Mouse (Mus musculus) midbrain, postnatal 0 days (tissue): ENCODE measurements around the gene Dhx16. TPM values are rescaled to one million over a fixed set of nuclear protein-coding genes. Genes with fewer than 3 reads are reported as not detected.
A peak's percentile ranks its signal among the peaks of the same experiment; 100 is the strongest.
"Not testable (repeated sequence)": the region's sequence is repeated elsewhere in the genome, so short reads cannot be mapped to it uniquely, and the experiment has no call there.

Source experiments
- ATAC-seq: fragments of 200-750 bp; cut with Nextera tagmentation; 2 replicates; pipeline ENCODE4 v1.8.0; 2017; ENCODE audit warnings: moderate number of reproducible peaks, mild to moderate bottlenecking, moderate TSS enrichment, moderate library complexity; ENCODE audit not compliant: low FRiP score
- DNase-seq: peaks from one replicate; pipeline ENCODE4 v3.0.0-alpha.2; 2015; ENCODE audit warnings: low spot score
- H3K27ac ChIP-seq: fragments of 300-500 bp; sonication (generic); 2 replicates; pipeline ENCODE4 v1.5.1; 2014; ENCODE audit warnings: low read depth, mild to moderate bottlenecking, low read length, mixed read lengths
- H3K27me3 ChIP-seq: fragments of 300-500 bp; sonication (generic); 2 replicates; pipeline ENCODE4 v1.6.1; 2014; ENCODE audit warnings: low read length, control low read depth, mixed read lengths; ENCODE audit not compliant: insufficient read depth
- H3K36me3 ChIP-seq: fragments of 300-500 bp; sonication (generic); 2 replicates; pipeline ENCODE4 v1.6.1; 2014; ENCODE audit warnings: low read length, control low read depth, mixed read lengths; ENCODE audit not compliant: insufficient read depth
- H3K4me1 ChIP-seq: fragments of 300-500 bp; sonication (generic); 2 replicates; pipeline ENCODE4 v1.6.1; 2014; ENCODE audit warnings: mild to moderate bottlenecking, control low read depth, antibody characterized with exemption, low read length, mixed read lengths; ENCODE audit not compliant: insufficient read depth
- H3K4me2 ChIP-seq: fragments of 300-500 bp; sonication (generic); 2 replicates; pipeline ENCODE4 v1.6.1; 2014; ENCODE audit warnings: low read depth, mild to moderate bottlenecking, low read length, mixed read lengths; ENCODE audit not compliant: poor library complexity, severe bottlenecking
- H3K4me3 ChIP-seq: fragments of 300-500 bp; sonication (generic); 2 replicates; pipeline ENCODE4 v1.5.1; 2014; ENCODE audit warnings: low read depth, mild to moderate bottlenecking, low read length, moderate library complexity
- H3K9ac ChIP-seq: fragments of 300-500 bp; sonication (generic); replicated peaks from 2 replicates; pipeline ENCODE4 v1.6.1; 2014; ENCODE audit warnings: mild to moderate bottlenecking, low read length, moderate library complexity, mixed read lengths; ENCODE audit not compliant: poor library complexity, severe bottlenecking
- H3K9me3 ChIP-seq: fragments of 300-500 bp; sonication (generic); 2 replicates; pipeline ENCODE4 v1.6.1; 2016; ENCODE audit warnings: low read length, control low read depth
- CTCF ChIP-seq: IDR thresholded peaks from 2 replicates; pipeline ENCODE4 v1.5.1; 2016; ENCODE audit warnings: antibody characterized with exemption, mild to moderate bottlenecking
- WGBS: fragments of 180-500 bp; shearing (Covaris S2); extraction: QIAGEN DNeasy Blood & Tissue Kit; methylation state at CpG from one replicate; pipeline ENCODE4 v1.1.7; 2014; 5-methylcytosine and 5-hydroxymethylcytosine counted together
- polyA plus RNA-seq: library from polyadenylated mRNA; unstranded; fragments of >200 nt; fragmentation: Nextera tagmentation; extraction: Ambion mirVana; gene quantifications from 2 replicates; pipeline ENCODE4 v1.2.1, GENCODE M21; 2015
- total RNA-seq: library from RNA; depleted of rRNA; stranded (reverse); fragments of >200 nt; gene quantifications from 2 replicates; pipeline ENCODE4 v1.2.3, GENCODE M21; 2014

The Dhx16 gene
- total and polyA plus RNA-seq, 2 experiments from 2014 or later = 25.1 to 26.7 TPM

- H3K4me3 ChIP-seq = peak overlapping the region; percentile 71
- H3K27ac ChIP-seq = peak overlapping the region; percentile 74
- H3K4me2 ChIP-seq = peak overlapping the region; percentile 75
- H3K4me1 ChIP-seq = no peaks in the 10 kb centered on the region; the same call in 1 of the 2 replicates
- WGBS = 2% methylated on average over 5 of the region's 5 CpGs
- peaks cover 15% of the 10 kb centered on the region for H3K36me3 ChIP-seq
- no peak for TF ChIP-seq CTCF
- H3K9me3 ChIP-seq = no peaks in the 10 kb centered on the region
- H3K27me3 ChIP-seq = no peaks in the 10 kb centered on the region
- H3K9ac ChIP-seq = peak overlapping the region; percentile 29
- peak; percentile 48 for DNase-seq
- ATAC-seq = no peak
These were observed 41.0 kb upstream of the Dhx16 start for GRCm38 (mm10) chr17:35838570-35838969.

DNA sequence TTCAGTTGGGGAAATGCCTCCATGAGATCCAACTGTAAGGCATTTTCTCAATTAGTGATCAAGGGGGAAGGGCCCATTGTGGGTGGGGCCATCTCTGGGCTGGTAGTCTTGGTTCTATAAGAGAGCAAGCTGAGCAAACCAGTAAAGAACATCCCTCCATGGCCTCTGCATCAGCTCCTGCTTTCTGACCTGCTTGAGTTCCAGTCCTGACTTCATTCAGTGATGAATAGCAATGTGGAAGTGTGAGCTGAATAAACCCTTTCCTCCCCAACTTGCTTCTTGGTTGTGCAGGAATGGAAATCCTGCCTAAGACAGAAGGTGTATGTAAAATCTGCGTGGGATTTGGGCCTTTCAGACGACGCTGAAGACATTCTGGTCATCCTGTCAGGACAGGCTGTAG is 40.6 kb upstream of the Dhx16 start:
- not testable (repeated sequence) for H3K9me3 ChIP-seq, H3K27me3 ChIP-seq, H3K4me1 ChIP-seq, ATAC-seq, DNase-seq
- Histone ChIP-seq H3K9ac (peak overlapping the region; percentile 29; the same call in 1 of the 2 replicates), H3K4me2 (peak overlapping the region; percentile 75), H3K36me3 (peaks cover 14% of the 10 kb centered on the region), H3K27ac (peak overlapping the region; percentile 74), H3K4me3 (peak overlapping the region; percentile 71)
- WGBS = 56% methylated on average over 3 of the region's 3 CpGs

- Histone ChIP-seq H3K27ac (peak overlapping the region; percentile 55; the same call in 1 of the 2 replicates), H3K4me2 (peak overlapping the region; percentile 32), H3K9me3 (no peaks in the 10 kb centered on the region), H3K4me3 (peak overlapping the region; percentile 56), H3K36me3 (peaks cover 10% of the 10 kb centered on the region), H3K9ac (no peak overlapping the region), H3K4me1 (no peaks in the 10 kb centered on the region), H3K27me3 (no peaks in the 10 kb centered on the region)
- ATAC-seq (no peak), DNase-seq (no peak)
- WGBS = 52% methylated on average over 14 of the region's 14 CpGs
- TF ChIP-seq CTCF = no peak
These were observed 39.1 kb upstream of the Dhx16 start for GRCm38 (mm10) chr17:35840561-35840960.

DNA sequence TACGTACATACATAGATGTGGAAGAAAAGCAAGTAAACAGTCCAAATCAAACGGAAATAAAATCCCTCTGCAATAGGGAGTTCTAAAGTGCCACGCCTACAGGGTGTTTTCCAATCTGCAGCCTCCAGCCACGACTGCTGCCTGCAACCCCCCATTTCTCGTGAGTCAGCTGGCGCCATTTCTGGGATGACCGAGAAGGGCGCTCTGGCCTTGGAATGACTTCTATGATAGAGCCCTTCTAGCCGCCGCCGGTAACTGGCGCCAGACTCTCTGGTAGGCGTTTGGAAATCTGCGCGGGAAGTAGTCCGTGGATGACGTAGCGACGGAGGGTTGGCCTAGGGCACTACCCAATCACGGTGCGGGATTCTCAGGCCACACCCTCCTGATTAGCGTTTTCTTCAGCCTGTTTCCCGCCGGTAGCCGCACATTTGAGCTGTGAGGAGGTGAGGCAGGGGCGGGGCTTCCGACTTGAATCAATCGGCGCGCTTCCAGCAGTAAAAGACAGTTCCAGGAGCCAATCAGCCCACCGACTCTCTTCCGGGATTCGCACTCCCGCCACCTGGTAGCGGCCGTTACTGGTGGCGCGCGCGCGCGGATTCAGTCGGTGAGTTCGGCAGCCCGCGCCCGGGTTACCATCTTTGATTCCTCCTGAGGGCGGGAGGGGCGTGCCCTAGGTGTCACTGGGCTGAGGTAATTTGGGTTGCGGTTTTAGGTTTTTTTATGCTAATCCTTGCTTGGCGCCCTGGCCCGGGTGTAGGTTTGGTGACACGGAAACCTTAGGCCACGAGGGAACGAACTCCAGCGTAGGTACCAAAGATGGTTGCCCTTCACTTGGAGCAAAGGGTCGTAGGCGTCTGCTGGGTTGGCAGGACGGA is 38.3 kb upstream of the Dhx16 start, which contains the start of gene Mdc1:
Gene Mdc1 (plus strand): TSS at position 440 of the 875 bp plus-strand sequence.
- ATAC-seq (peak; percentile 92), DNase-seq (peak; percentile 100)
- H3K9me3 ChIP-seq = no peaks in the 10 kb centered on the region
- H3K36me3 ChIP-seq = peaks cover 10% of the 10 kb centered on the region; the same call in 1 of the 2 replicates
- H3K27me3 ChIP-seq = no peaks in the 10 kb centered on the region
- under 1% methylated on average over 59 of the region's 59 CpGs for whole genome bisulfite sequencing
- peak within 1 kb of the TSS; percentile 56 for H3K4me3 ChIP-seq
- no peaks in the 10 kb centered on the region for H3K4me1 ChIP-seq
- peak within 1 kb of the TSS; percentile 61 for H3K4me2 ChIP-seq
- peak; percentile 63 for TF ChIP-seq CTCF
- peak within 1 kb of the TSS; percentile 60 for H3K9ac ChIP-seq
- peak within 1 kb of the TSS; percentile 65 for H3K27ac ChIP-seq

GRCm38 (mm10) chr17:35842006-35842405 is 37.6 kb upstream of the Dhx16 start:
- Histone ChIP-seq H3K4me1 (no peaks in the 10 kb centered on the region), H3K4me2 (peak overlapping the region; percentile 61), H3K36me3 (peaks cover 11% of the 10 kb centered on the region; the same call in 1 of the 2 replicates), H3K9ac (peak overlapping the region; percentile 60), H3K9me3 (no peaks in the 10 kb centered on the region), H3K27me3 (no peaks in the 10 kb centered on the region), H3K27ac (peak overlapping the region; percentile 65), H3K4me3 (peak overlapping the region; percentile 56)
- TF ChIP-seq CTCF = no peak
- 17% methylated on average over 11 of the region's 11 CpGs for WGBS
- ATAC-seq = no peak
- DNase-seq = no peak

- Histone ChIP-seq H3K27ac (no peak overlapping the region), H3K9ac (no peak overlapping the region), H3K4me1 (no peaks in the 10 kb centered on the region), H3K4me3 (no peak overlapping the region), H3K4me2 (no peak overlapping the region), H3K36me3 (peaks cover 26% of the 10 kb centered on the region), H3K9me3 (no peaks in the 10 kb centered on the region), H3K27me3 (no peaks in the 10 kb centered on the region)
- peak; percentile 51 for TF ChIP-seq CTCF
- WGBS = 98% methylated on average over 3 of the region's 3 CpGs
- ATAC-seq (no peak), DNase-seq (no peak)
These were observed 36.1 kb upstream of the Dhx16 start for GRCm38 (mm10) chr17:35843514-35843913.
